Mouse (Mus musculus) heart, adult 2 months (tissue): ENCODE results near the gene Ahcyl2.

ENCODE experiments used
- CTCF ChIP-seq: fragments of 200-600 bp; IDR thresholded peaks from 2 replicates; pipeline ENCODE4 v1.8.1; 2022; ENCODE audit warnings: antibody characterized with exemption, mild to moderate bottlenecking, moderate library complexity
- POLR2A ChIP-seq: fragments of 200-500 bp; IDR thresholded peaks from 2 replicates; pipeline ENCODE4 v1.6.1; 2011; ENCODE audit warnings: mild to moderate bottlenecking, low read depth, low read length, control low read depth; ENCODE audit not compliant: insufficient read depth

- TF ChIP-seq POLR2A, result no peak
- TF ChIP-seq CTCF, result no peak
These were observed 31.0 kb upstream of the Ahcyl2 start for GRCm38 (mm10) chr6:29736610-29737458.
